Mouse (Mus musculus) brain, embryonic 14.5 days (tissue): Measurements from ENCODE around the gene Tacc2.

ENCODE experiments used
- CTCF ChIP-seq: fragments of 200-500 bp; IDR thresholded peaks from 2 replicates; pipeline ENCODE4 v1.5.1; 2012; ENCODE audit warnings: inconsistent platforms, mild to moderate bottlenecking, moderate library complexity, borderline replicate concordance; ENCODE audit not compliant: insufficient read depth, insufficient read length; ENCODE audit errors: extremely low read depth
- POLR2A ChIP-seq: fragments of 200-500 bp; IDR thresholded peaks from 2 replicates; pipeline ENCODE4 v1.6.1; 2012; ENCODE audit warnings: mild to moderate bottlenecking, inconsistent platforms, borderline replicate concordance; ENCODE audit not compliant: poor library complexity, insufficient read depth, insufficient read length, severe bottlenecking; ENCODE audit errors: extremely low read depth

GRCm38 (mm10) chr7:130578607-130579006, 1.4 kb downstream of the Tacc2 start:
- TF ChIP-seq POLR2A (no peak), CTCF (no peak)
